Mouse (Mus musculus) stomach, embryonic 14.5 days (tissue): Measurements from ENCODE around the gene Fam185a. TPM values are rescaled to one million over a fixed set of nuclear protein-coding genes. Genes with fewer than 3 reads are reported as not detected.

Source experiments
- ATAC-seq: fragments of 200-750 bp; cut with Nextera tagmentation; 2 replicates; pipeline ENCODE4 v1.8.0; 2017; ENCODE audit warnings: low read depth, moderate TSS enrichment; ENCODE audit not compliant: insufficient number of reproducible peaks, insufficient read depth, low FRiP score
- H3K27ac ChIP-seq: fragments of 300-500 bp; sonication (generic); 2 replicates; pipeline ENCODE4 v1.5.1; 2014; ENCODE audit warnings: mild to moderate bottlenecking, low read length, moderate library complexity, mixed read lengths
- H3K27me3 ChIP-seq: fragments of 300-500 bp; sonication (generic); 2 replicates; pipeline ENCODE4 v1.6.1; 2014; ENCODE audit warnings: low read length, control low read depth, mixed read lengths; ENCODE audit not compliant: control insufficient read depth, insufficient read depth
- H3K36me3 ChIP-seq: fragments of 300-500 bp; sonication (generic); 2 replicates; pipeline ENCODE4 v1.6.1; 2014; ENCODE audit warnings: mild to moderate bottlenecking, control low read depth, low read length, moderate library complexity, mixed read lengths; ENCODE audit not compliant: control insufficient read depth, insufficient read depth
- H3K4me1 ChIP-seq: fragments of 300-500 bp; sonication (generic); 2 replicates; pipeline ENCODE4 v1.6.1; 2014; ENCODE audit warnings: low read length, control low read depth, mixed read lengths; ENCODE audit not compliant: control insufficient read depth, insufficient read depth
- H3K4me2 ChIP-seq: fragments of 300-500 bp; sonication (generic); replicated peaks from 2 replicates; pipeline ENCODE4 v1.6.1; 2014; ENCODE audit warnings: low read depth, low read length, control low read depth
- H3K4me3 ChIP-seq: fragments of 300-500 bp; sonication (generic); 2 replicates; pipeline ENCODE4 v1.5.1; 2014; ENCODE audit warnings: low read depth, low read length, control low read depth
- H3K9ac ChIP-seq: fragments of 300-500 bp; sonication (generic); replicated peaks from 2 replicates; pipeline ENCODE4 v1.6.1; 2014; ENCODE audit warnings: low read depth, mild to moderate bottlenecking, control low read depth, low read length, moderate library complexity, mixed read lengths
- H3K9me3 ChIP-seq: fragments of 300-500 bp; sonication (generic); 2 replicates; pipeline ENCODE4 v1.6.1; 2016; ENCODE audit warnings: low read depth, low read length, control low read depth; ENCODE audit not compliant: control insufficient read depth
- WGBS: fragments of 180-500 bp; shearing (Covaris S2); extraction: QIAGEN DNeasy Blood & Tissue Kit; methylation state at CpG from one replicate; pipeline ENCODE4 v1.1.7; 2014; 5-methylcytosine and 5-hydroxymethylcytosine counted together
- polyA plus RNA-seq: library from polyadenylated mRNA; unstranded; fragments of >200 nt; fragmentation: Nextera tagmentation; extraction: Ambion mirVana; gene quantifications from 2 replicates; pipeline ENCODE4 v1.2.1, GENCODE M21; 2014

The Fam185a gene
- polyA plus RNA-seq, 1 experiment from 2014 or later, result 7.6 TPM

DNA sequence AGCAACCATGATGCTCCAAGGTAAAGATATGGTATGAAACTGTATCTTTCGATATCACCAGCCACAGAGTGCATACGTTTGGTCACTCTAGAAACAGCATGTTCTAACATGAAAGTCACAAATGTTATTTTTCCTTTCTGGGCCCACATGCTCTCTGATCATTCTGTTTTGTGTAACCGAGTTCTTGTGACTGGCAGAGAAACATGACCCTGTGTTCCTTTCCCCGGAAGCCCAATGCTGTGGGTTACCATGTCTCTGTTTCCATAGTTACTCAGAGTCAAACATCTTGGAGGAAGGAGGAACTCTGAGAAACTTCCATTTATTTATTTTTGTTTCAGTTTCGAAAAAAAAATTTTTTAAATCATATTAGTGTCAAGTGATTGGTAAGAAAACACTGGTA, 12.7 kb upstream of the Fam185a start:
- no peaks in the 10 kb centered on the region for H3K27me3 ChIP-seq
- no peak overlapping the region for H3K27ac ChIP-seq
- 65% methylated on average over 5 of the region's 5 CpGs for WGBS
- no peak overlapping the region for H3K4me3 ChIP-seq
- H3K9me3 ChIP-seq, result no peaks in the 10 kb centered on the region
- no peak overlapping the region for H3K4me2 ChIP-seq
- ATAC-seq, result no peak
- H3K9ac ChIP-seq, result no peak overlapping the region
- H3K36me3 ChIP-seq, result no peaks in the 10 kb centered on the region
- no peaks in the 10 kb centered on the region for H3K4me1 ChIP-seq

DNA sequence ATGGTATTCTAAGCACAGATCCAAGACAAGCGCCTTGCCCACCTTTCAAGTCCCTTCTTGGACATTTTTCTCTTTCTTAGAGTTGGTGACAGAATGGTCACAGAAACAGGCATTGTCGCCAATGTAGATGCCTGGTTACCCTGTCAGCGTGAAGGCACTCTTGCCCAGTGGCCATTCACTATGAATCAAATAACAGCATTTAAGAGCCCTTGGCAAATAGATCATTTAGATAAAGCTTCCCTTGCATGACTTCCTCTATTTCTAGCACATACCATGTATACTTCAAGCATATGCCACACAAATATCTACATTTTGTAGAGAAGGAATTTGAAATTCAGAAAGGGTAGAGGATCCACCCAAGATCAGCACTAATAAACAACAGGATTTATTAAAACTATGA, 11.4 kb upstream of the Fam185a start:
- Histone ChIP-seq H3K36me3 (no peaks in the 10 kb centered on the region), H3K4me2 (no peak overlapping the region), H3K27me3 (no peaks in the 10 kb centered on the region), H3K9ac (no peak overlapping the region), H3K27ac (no peak overlapping the region), H3K4me1 (no peaks in the 10 kb centered on the region), H3K9me3 (no peaks in the 10 kb centered on the region), H3K4me3 (no peak overlapping the region)
- no peak for ATAC-seq
- WGBS, result 93% methylated on average over 3 of the region's 3 CpGs

DNA sequence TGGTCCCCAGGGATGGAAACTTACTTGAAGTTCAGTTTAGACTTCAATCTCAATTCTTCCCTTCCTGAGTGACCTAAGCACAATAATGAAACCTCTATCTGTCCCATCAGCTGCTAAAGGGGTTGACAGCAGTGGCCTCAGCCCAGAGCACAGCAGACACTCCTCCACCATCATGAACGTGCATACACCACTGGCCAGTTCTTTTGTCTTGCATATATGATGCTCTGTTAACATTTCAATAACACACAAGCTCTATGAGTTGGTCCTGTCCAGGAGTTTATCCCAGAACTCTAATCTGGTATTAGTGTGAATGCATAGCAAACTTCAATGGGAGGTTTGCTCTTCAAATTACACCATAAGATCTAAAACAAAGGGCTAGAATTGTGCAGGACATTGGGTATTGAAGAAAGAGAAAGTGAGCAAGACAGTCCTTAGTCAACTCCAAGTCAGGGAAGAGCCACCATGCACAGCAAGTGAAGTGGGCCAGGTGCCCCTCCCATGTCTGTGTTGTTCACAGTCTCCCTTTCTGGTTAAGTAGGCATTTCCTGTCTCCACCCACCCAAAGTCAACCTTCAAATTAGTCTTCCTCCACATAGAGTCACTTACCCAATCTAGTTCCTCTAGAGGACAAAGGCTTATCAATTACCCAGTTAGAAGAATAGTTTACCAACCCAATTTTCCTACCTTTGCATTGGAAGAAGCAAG, 10.5 kb upstream of the Fam185a start:
- Histone ChIP-seq H3K4me2 (no peak overlapping the region), H3K4me1 (no peaks in the 10 kb centered on the region), H3K36me3 (no peaks in the 10 kb centered on the region), H3K27ac (no peak overlapping the region), H3K27me3 (no peaks in the 10 kb centered on the region), H3K4me3 (no peak overlapping the region), H3K9ac (no peak overlapping the region), H3K9me3 (no peaks in the 10 kb centered on the region)
- ATAC-seq, result no peak
- WGBS, result 61% methylated on average over 1 of the region's 1 CpGs

DNA sequence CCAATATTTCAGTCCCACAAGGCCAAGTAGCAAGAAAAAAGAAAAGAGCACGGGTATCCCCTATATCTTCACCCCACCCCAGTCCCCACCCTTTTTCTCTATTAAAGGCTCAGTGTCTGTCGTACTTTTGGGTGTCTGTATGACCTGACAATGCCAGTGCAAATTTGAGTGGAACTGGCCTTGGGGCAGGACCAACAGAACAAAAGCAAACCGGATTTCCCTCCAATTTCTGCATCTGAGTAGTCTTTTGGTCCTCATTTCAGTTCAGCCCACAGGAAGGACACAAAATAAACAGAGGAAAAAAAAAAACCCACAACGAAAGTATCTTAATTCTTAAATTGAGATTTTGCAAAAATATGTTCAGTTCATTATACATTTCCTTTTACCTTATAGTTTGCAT, 6.1 kb upstream of the Fam185a start:
- Histone ChIP-seq H3K36me3 (no peaks in the 10 kb centered on the region), H3K4me3 (no peak overlapping the region), H3K4me2 (no peak overlapping the region), H3K9me3 (no peaks in the 10 kb centered on the region), H3K9ac (no peak overlapping the region), H3K4me1 (no peaks in the 10 kb centered on the region), H3K27me3 (no peaks in the 10 kb centered on the region), H3K27ac (no peak overlapping the region)
- 65% methylated on average over 4 of the region's 4 CpGs for WGBS
- no peak for ATAC-seq

DNA sequence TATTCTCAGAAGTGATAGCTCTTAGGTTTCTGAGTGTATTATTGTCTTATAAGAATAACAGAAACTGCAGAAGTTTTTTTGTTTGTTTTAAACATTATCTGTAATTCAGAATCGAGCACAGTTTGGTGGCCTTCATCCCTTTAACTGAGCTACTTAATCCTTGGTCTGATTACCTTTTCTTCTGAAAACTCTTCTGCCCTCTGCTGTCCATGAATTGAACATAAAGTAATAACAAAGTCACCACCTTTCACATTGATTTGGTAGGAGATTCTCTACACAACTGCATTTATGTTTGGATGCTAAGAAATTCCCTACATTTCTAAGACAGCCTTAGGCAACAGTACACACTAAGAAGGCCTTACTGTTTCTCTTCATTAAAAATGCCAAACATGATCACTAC, 4.1 kb upstream of the Fam185a start:
- Histone ChIP-seq H3K4me3 (no peak overlapping the region), H3K27ac (no peak overlapping the region), H3K36me3 (no peaks in the 10 kb centered on the region), H3K9ac (no peak overlapping the region), H3K4me1 (no peaks in the 10 kb centered on the region), H3K27me3 (no peaks in the 10 kb centered on the region), H3K4me2 (no peak overlapping the region), H3K9me3 (no peaks in the 10 kb centered on the region)
- 14% methylated on average over 1 of the region's 1 CpGs for WGBS
- ATAC-seq, result no peak

DNA sequence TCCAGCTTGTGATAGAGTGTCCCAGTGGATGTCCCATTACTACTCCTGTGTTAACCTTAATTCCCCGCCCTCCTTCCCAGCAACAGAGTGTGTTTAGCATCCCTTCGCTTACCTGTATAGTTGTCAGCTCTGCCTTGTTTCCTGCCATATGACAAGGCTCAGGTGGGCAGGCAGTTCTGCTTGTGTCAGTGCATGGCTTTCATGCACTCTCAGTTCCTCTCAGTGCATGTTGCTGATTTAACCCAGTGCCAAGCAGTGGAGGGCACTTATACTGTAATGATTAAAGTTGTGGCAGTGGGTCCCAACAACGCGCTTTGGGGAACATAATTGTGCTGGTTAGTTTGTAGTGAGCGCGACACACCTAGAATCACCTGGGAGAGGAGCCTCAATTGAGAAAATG, 1.9 kb downstream of the Fam185a start:
- Histone ChIP-seq H3K4me1 (no peaks in the 10 kb centered on the region), H3K36me3 (no peaks in the 10 kb centered on the region), H3K9me3 (no peaks in the 10 kb centered on the region), H3K27ac (no peak overlapping the region), H3K9ac (no peak overlapping the region), H3K4me3 (no peak overlapping the region), H3K4me2 (no peak overlapping the region), H3K27me3 (no peaks in the 10 kb centered on the region)
- WGBS, result 93% methylated on average over 6 of the region's 6 CpGs
- no peak for ATAC-seq

DNA sequence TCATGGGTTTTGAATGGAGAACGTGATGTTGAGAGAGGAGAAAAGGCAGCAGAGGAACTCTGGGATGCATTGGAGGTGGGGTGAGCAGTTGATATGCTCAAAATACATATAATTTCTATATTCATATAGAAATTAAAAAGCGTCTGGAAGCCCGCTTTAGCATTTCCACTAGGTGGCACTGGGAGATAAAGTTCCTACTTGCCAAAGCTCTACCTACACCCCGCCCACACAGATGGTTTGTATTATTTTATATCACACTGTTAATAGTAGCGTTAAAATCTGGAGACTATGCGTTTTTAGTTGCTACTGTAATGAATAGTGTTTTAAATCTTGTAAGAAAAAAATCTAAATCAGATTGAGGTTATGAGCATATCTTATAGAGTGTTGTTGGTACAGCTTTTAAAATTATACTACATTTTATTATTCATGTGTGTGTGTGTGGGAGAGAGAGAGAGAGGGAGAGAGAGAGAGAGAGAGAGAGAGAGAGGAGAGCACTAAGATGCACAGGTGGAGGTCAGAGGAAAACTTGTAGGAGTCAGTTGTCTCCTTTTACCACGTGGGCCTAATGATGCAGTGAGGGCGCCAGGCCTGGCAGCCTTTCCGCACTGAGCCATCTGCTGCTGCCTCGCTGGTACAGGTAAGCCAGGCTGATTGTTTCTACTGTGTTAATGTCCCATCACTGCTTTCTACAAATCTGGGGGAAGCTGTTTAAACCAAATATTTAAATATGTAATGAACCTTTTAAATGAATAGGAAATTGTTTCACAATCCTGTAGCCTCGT, 9.6 kb downstream of the Fam185a start:
- H3K36me3 ChIP-seq, result no peaks in the 10 kb centered on the region
- H3K9ac ChIP-seq, result no peak overlapping the region
- peak; percentile 65; the same call in 1 of the 2 replicates for ATAC-seq
- no peak overlapping the region for H3K4me3 ChIP-seq
- no peak overlapping the region for H3K27ac ChIP-seq
- H3K9me3 ChIP-seq, result no peaks in the 10 kb centered on the region
- 0 out of 2 replicates have a peak, but pooled peaks cover 2% of the 10 kb centered on the region for H3K4me1 ChIP-seq
- H3K4me2 ChIP-seq, result no peak overlapping the region
- 71% methylated on average over 11 of the region's 11 CpGs for WGBS
- no peaks in the 10 kb centered on the region for H3K27me3 ChIP-seq

DNA sequence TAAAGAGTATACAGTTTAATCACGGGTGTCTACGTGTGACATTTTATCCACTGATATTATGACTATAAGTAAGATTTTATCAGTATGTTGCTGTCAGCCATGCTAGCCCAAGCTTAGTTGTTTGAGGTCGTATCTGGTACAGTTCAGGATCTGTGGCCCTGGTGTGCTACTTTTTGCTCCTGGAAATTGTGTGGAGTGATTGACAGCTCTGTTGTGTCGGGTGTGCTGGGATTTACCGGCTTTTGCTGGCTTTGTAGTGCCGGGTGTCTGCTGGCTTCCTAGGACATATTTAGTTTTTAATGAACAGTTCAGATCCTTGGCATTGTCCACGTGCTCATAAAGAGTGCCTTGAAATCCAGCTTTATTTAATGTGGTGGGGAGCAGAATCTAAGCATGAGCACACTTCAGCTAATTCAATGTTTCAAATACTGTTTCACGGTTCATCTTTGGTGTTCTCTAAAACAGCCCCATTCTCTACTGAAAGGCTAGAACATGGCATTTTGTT, 11.8 kb downstream of the Fam185a start:
- no peak for ATAC-seq
- no peak overlapping the region for H3K9ac ChIP-seq
- 68% methylated on average over 8 of the region's 8 CpGs for WGBS
- no peaks in the 10 kb centered on the region for H3K27me3 ChIP-seq
- H3K9me3 ChIP-seq, result no peaks in the 10 kb centered on the region
- no peak overlapping the region for H3K4me3 ChIP-seq
- H3K4me2 ChIP-seq, result no peak overlapping the region
- no peak overlapping the region for H3K27ac ChIP-seq
- no peaks in the 10 kb centered on the region for H3K36me3 ChIP-seq
- H3K4me1 ChIP-seq, result 0 out of 2 replicates have a peak, but pooled peaks cover 2% of the 10 kb centered on the region
